Mouse (Mus musculus) cerebellum, adult 11-12 months (tissue): ENCODE measurements at regions not wholly inside any gene's neighbourhood (a gene's known extent, or its start where the extent isn't known, plus 50 kb on each side); places are given as distances from the start of the nearest gene placed in this dataset.

Experiments used
- DNase-seq: peaks from one replicate; pipeline ENCODE4 v3.0.0; 2022

DNA sequence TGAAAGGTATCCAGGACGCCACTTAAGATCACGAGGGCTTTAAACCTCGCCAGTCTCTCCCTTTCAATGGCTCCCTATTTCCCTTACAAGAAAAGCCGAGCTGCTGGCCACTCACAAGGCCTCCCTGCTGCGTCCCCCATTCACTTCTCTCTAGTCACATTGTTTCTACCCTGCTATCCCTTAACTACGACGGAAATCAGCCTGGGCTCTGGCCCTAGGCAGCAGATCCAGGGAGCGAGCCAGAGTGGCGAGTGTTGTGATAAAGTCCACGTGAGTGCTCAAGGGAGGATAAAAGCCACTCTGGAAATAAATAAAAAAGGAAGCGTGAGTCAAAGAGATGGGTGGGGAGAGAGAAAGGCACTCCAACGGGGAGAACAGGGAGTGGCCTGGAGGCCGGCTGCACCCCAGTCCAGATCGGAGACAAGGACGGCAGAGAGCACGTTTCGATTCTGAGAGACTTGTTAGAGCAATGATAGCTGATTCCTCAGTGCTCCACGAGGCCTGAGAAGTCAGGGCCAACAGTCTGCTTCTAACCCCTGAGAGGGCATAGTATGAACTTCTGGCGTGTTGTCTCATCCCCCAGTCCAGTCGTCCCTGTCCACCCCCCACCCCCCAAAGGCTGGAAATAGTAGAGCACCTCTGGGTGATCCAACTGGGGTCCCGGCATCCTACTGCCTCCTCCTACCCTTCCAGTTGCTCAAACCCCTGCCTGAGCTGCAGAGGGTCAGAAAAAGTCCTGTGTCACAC lies 84.8 kb upstream of the Calm2 start:
- DNase-seq: no peak

DNA sequence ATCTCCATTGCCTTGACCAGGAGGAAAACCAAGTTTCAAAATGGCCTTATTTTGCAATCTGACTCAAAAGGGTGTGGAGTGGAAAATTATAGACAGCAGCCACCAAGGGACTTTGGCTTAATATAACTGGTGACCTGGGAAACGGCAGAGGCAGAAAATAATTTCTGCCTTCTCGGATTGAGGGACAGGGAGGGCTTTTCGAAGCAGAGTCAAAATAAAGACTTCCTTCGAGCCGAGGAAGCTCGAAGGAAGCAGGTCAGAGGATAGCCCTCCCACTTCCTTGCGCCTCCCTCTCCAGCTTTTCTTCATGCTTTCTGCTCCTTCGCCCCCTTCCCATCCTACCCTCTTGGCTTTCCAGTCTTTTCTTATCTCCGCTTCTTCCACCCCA lies 85.4 kb upstream of the Calm2 start:
- DNase-seq: no peak

DNA sequence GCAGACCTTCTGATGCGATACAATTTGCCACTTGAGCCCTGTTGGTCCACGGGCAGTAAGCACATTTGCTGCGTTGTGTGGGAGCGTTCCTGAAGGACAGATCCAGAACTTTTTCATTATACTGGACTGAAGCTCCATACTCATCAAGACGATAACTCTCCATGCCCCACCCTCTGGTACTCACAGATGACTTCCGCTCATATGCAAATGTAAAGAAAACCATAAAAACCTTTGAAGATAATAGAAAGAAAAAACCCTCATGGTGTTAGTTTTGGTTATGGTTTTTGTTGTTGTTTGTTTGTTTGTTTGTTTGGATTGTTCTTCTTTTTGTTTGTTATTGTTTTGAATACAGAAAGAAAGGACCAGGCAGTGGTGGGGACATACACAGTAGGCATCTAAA lies 86.0 kb upstream of the Calm2 start:
- DNase-seq: no peak

DNA sequence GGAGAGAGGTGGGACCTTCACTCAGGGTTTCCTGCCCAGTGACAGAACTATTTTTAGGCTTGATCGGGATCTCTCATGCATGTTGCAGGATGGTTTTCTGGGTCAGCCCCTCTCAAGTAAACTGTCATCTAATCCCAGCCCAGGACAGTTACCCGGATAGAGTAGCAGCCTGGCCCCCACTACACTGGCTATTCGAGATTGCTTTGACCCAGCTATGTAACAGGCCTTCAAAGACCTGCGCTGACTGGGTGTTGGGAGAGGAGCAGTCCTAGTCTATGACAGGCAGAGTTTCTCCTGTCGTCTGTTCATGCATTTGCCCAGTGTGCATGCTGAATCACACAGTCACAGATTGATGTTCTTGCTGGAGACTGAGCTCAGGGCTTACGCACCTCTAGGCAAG lies 86.2 kb upstream of the Epcam start:
- DNase-seq: no peak

DNA sequence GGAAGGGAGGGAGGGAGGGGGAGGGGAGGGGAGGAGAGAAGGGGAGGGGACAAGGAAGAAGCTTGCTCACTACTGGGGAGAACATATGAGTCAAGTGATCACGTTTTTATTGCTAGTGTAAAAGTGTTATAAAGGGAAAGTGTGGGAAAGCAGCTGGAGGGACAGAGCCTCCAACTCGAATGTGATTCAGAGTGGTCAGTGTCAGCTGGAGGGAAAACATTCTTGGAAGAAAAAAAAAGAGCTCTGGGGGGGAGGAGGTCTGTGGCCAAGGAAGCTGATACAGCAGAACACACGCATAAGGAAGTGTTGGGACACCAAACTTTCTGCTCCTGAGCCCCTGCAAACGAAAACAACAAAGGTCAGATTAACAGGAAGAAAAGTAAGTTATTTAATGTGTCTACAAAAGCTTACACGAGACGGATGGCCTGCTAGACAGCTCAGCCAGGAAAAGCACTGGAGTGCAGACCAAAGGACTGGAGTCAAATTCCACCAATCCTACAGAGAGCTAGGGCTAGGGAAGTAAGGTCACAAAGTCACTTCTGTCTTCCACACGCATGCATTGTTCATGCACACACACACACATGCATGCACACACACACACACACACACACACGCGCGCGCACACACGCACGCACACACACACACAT lies 85.1 kb upstream of the Epcam start:
- DNase-seq: no peak

DNA sequence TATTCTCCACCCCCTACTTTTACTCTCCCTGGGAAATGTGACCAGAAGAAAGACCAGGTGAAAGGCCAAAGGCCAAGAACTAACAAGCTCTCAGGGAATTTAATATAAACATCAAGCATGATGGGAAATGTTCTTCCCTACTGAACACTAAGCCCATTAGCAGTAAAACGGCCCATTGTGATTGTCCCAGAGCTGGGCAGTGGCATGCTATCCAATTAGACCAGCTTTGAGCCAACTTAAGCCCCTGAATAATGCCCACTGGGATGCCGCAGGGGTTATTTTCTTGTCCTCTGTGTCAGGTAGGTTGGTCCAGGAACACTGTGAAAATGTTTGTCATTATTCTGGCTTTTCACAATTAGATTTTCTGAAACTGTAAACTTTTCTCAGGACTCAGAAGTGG lies 81.2 kb upstream of the Epcam start:
- no peak for DNase-seq

DNA sequence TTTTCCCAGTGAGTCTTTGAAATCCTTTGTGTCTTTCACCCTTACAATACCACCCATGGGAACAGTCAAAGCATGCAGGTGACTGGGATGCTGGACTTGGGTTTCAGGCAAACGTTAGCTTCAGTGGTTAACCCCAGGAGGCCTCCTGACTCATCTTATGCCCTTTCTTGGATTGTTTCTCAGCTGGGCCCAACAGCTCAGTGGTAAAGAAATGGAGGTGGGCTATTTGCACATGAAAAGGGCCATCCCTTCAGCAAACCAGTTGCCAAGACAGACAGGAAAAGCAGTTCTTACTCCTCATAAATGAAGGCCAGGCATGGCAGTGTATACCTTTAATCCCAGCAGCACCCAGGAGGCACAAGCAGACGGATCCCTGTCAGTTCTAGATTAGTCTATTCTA lies 77.4 kb upstream of the Epcam start:
- no peak for DNase-seq

DNA sequence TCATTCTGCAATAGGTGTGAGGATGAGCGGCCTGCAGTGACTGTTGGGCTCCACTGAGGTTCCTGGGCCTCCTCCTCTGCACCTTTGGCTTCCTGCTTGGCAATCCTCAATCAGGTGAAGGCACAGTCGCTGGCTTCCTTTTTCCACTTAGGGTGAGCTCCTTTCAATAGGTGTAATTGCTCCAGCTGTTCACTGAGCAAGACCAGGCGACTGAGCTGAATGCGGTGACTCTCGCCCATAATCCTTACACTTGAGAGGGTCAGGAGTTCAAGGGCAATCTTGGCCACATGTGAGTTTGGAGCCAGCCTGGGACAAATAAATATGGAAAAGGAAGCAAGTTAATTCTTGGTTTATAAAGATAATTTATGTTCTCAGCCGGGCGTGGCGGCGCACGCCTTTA lies 76.1 kb upstream of the Epcam start:
- no peak for DNase-seq

DNA sequence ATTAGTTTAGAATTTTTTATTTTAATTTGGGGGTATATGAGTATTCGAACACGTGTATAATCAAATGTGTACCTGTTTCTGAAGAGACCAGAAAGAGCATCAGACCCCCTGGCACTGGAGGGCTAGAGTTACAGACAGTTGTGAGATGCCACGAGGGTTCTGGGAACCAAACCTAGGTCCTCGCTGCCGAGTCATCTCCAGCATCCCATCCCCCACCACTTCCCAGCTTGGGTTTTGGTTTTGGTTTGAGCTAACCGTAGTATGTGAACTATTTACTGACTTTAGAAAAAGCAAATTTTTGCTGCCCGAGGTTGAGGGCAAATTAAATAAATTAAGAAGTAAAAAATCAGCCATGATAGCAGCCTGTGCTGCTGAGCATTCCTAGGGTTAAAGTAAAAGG lies 74.9 kb upstream of the Epcam start:
- DNase-seq: no peak

DNA sequence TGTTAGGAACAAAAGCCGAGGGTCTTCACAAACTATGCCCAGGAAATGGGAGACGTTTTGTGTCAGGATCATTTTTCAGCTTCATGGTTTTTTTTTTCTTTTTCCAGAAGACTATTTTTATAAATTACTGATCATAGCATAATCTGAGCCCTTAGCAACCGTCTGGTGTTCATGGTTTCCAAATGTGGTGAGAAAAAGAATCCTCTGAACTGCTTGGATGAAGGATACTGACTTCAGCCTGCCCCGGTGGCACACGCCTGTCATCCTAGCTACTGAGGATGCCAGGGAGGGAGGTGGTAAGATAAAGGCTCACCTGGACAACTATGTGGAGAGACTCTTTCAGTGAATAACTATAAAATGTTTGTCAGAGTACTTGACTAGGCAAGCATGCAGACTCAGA lies 72.4 kb upstream of the Epcam start:
- no peak for DNase-seq

DNA sequence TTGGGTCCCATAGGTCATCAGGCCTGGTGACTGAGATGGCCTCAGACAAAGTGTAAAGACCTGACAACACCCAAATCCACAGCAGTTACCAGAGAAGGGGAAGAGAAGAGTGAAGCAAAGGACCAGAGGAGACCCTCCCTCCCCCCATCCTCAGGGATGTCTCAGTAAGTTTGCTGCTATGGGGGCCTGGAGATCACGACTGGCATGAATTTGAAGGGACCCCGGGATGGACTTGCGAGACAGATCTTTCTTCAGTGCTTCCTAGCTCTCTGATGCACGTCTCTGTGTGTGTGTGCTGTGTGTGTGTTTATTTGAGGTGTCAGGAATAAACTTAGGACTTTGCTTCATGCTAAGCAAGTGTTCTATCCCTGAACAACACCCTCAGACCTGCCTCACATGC lies 70.1 kb upstream of the Epcam start:
- DNase-seq: no peak

DNA sequence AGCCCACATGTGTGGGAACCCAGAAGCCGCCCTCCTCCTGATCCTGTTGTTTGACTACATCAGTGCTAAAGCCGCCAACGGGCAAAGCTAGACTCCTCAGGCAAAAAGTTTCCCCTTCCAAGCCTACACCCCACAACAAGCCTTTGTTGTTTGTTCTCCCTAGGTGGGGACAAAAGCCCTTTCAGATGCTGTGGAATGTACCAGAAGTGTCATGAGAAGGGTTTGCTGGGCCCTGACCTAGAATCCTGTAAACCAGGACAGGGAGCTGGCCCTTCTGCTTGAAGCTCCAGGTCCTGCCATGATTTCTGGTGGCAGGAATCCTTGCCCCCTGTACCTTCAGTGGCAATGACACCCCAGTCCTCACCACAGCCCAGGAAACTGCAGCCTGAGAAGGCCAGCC lies 69.5 kb upstream of the Epcam start:
- DNase-seq: no peak

DNA sequence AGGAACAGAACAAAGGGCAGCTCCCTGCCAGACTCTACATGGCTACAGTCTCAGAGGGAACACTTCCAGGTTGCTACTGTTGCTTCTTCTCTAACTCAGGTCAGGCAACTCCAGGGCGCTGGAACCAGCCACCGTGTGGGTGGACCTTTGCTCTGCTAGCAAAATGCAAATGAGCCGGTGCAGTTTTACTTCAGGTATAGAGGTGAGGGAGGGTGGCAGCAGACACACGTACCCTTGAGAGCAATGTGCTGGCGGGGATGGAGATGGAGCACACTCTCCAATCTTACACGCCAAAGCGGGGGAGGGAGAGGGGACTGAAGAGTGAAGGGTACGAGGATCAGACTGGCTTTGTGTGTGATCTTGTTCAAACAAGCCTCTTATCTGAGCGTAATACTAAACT lies 68.8 kb upstream of the Epcam start:
- DNase-seq: no peak

DNA sequence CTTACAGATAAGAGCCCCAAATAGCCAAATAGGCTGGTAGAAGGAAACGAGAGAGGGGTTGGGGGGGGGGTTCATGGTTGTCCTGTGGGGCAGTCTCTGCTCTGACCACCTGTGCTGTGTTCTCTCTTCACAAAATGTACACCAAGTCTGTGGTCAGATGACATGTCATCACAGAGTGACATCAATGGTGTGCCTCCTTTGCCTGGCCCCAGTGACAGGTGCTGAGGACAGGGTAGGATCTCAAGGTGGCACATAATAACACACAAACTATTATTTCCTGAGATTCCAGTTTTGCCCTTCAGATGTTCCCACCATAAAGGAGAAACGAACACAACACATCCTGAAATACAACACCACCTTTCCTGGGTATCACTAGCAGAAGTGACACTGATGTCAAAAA lies 68.3 kb upstream of the Epcam start:
- no peak for DNase-seq

DNA sequence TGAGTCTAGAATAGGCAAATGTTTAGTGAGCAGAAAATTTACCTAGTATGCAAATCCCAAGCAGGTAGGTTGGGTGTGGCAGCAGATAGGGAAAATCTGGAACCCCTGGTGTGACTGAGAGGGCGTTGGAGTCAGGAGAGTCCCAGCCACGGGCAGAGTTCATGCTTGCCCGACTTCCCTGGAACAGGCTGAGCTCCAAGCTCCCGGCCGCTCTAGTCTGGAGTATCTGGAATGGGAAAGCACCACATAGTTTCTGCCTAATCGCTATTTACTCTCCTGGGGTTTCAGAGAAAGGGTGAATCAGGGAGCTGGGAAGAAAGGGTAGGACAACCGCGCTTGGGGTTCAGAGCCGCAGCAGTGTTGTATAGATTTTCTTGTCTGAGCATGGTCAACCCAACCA lies 65.8 kb upstream of the Epcam start:
- DNase-seq: no peak

DNA sequence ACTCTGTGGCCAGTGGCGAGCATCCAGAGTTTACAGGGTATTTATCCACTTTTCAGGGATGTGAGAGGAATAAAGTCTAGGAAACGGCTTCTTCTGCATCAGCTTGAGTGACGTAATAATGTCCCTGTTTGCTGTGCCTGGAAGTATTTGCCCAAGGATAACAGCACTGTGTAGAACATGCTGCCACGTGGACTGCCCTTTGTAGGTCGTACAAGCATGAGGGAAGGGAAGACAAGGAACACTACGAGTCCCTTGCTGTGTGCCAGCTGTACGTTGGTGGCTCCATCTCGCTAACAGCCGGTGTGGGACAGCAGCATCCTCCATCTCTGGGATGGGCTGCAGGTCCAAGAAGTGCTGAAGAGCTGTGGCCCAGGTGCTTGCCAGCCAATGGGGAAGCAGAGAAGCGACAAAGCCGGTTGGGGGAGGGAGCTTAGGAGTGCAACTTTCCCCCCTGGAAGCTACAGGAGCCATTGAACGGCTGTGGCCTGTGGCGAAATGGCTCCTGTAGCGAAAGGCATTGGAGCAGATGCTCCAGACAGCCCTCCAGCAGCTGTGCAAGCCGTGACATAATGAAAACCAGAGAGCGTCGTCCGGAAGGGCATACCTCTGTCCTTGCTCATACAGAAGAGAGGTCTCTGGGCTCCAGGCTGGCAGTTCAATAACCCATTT lies 65.0 kb upstream of the Epcam start:
- DNase-seq: peak; percentile 21

DNA sequence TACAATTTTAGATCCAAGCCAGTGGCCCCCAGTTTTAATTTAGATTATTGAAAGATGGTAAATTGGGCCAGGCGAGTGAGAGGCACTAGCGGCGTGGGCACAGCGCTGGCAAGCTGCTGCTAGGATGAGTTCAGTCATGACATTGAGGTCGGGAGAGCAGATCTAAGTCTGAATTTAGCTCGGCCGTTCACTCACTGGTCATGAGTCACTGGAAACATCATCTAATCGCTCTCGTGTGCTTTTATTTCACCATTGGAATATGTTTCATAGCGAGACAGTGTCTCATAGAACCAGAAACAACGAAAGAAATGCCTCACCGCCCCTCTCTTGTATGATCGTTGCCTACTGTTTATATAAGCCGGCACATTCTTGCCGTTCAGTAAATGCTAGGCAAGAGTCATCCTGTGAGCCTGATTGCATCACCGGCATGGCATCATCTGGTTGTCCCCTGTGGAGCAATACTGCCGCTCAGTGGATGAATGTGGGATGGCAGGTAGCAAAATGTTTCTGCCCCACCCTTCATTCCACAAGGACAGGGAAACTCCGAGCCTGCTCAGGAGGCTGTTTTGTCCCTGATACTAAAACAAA lies 64.3 kb upstream of the Epcam start:
- peak; percentile 88 for DNase-seq

DNA sequence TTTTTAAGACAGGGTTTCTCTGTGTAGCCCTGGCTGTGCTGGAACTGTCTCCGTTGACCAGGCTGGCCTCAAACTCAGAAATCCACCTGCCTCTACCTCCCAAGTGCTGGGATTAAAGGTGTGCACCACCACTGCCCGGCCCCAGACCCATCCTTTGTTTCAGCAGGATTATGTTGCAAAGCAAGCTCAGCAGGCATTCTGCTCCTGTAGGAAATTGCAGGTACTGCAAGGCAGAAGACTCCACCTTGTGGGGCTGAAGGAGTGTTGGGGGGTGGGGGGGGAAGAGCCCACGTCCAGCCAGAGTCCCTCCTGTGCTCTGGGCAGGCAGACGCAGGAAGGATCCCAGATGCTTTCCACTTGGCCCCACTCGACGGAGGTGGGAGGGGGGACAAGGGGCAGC lies 52.2 kb upstream of the Epcam start:
- DNase-seq: no peak

DNA sequence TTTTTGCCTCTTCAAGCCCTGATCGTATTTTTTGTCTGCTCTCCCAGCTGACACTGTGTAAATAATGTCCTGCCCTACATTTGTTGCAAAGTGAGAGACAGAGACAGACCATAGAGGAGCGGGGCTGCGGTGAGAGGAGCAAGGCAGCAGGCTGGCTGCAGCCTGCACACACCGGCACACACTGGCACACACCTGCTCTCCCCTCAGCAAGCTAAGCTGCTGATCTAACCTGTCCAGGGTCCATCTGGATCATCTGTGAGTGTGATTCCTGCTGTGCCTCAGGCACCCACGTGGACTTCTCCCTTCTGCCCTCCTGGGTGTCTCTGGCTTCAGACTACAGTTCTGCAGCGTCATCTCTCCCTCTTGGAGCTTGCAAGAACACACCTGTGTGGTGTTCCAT lies 50.4 kb upstream of the Epcam start:
- no peak for DNase-seq
